Mouse (Mus musculus): ENCODE data around the gene Ptger4. TPM values are rescaled to one million over a fixed set of nuclear protein-coding genes. Genes with fewer than 3 reads are reported as not detected.
A peak's percentile ranks its signal among the peaks of the same experiment; 100 is the strongest.

The Ptger4 gene
- total and polyA plus RNA-seq, 3 experiments, result 4.4 to 6.5 (median 4.7) TPM

- Histone ChIP-seq H3K9me3 (replicated peaks; ENCODE audit: low read length) (no peaks in the 10 kb centered on the region), H3K79me2 (replicated peaks; ENCODE audit: control insufficient read depth, extremely low read depth, insufficient read depth, poor library complexity, severe bottlenecking) (peaks cover 6% of the 10 kb centered on the region; the same call in 1 of the 2 replicates), H3K4me3 (replicated peaks in 1 of 3; ENCODE audit: low read depth in 2 of 3, low read length in 2 of 3, poor library complexity in 1 of 3) (peak overlapping the region in 1 of 3 experiments; percentile 26), H3K27ac (ENCODE audit: insufficient read depth, low read depth) (peak overlapping the region; percentile 32; the same call in 1 of the 2 replicates), H3K4me2 (ENCODE audit: insufficient read depth, low read depth, poor library complexity, severe bottlenecking) (peak overlapping the region; percentile 69; the same call in 1 of the 2 replicates), H3K4me1 (ENCODE audit: control insufficient read depth in 1 of 2, insufficient read depth in 2 of 2) (peaks cover 6 to 40% of the 10 kb centered on the region in 2 experiments; a peak in 3 of 4 replicates), H3K27me3 (replicated peaks) (no peaks in the 10 kb centered on the region), H3K9ac (ENCODE audit: insufficient read depth, low read depth) (peak overlapping the region; percentile 60; the same call in 1 of the 2 replicates), H3K36me3 (replicated peaks in 1 of 2; ENCODE audit: control insufficient read depth in 1 of 2, insufficient read depth in 1 of 2, low read length in 1 of 2) (peaks cover 18 to 41% of the 10 kb centered on the region in 2 experiments)
- TF ChIP-seq POLR2A (IDR thresholded peaks at IDR 0.05; ENCODE audit: low read depth, low read length) (peak; percentile 29; the same call in 1 of the 2 replicates), USF1 (IDR thresholded peaks at IDR 0.05; ENCODE audit: low read depth, low read length) (no peak), MYC (IDR thresholded peaks at IDR 0.05; ENCODE audit: low read depth, low read length) (peak; percentile 95), RAD21 (IDR thresholded peaks at IDR 0.05; ENCODE audit: low read depth, low read length) (no peak), BHLHE40 (IDR thresholded peaks at IDR 0.05; ENCODE audit: low read depth, low read length) (peak; percentile 61; the same call in 1 of the 2 replicates), SIN3A (IDR thresholded peaks at IDR 0.05; ENCODE audit: low read length) (peak; percentile 44; the same call in 1 of the 2 replicates), UBTF (IDR thresholded peaks at IDR 0.05; ENCODE audit: low read depth, low read length) (no peak), TBP (conservative IDR thresholded peaks at IDR 0.05; ENCODE audit: low read depth, low read length) (peak; percentile 51; the same call in 1 of the 2 replicates), ETS1 (conservative IDR thresholded peaks at IDR 0.05; ENCODE audit: low read depth, low read length) (peak; percentile 70), JUN (IDR thresholded peaks at IDR 0.05; ENCODE audit: insufficient read depth, low read depth, low read length) (no peak), POLR2AphosphoS2 (IDR thresholded peaks at IDR 0.05; ENCODE audit: low read depth, low read length) (no peak), ELF1 (IDR thresholded peaks at IDR 0.05; ENCODE audit: low read depth, low read length) (peak; percentile 75), MXI1 (IDR thresholded peaks at IDR 0.05; ENCODE audit: low read depth, low read length) (peak; percentile 78; the same call in 1 of the 2 replicates), JUND (conservative IDR thresholded peaks at IDR 0.05; ENCODE audit: low read depth, low read length) (no peak), MAZ (IDR thresholded peaks at IDR 0.05; ENCODE audit: low read depth, low read length) (no peak), MAX (IDR thresholded peaks at IDR 0.05; ENCODE audit: low read length) (peak; percentile 92), HCFC1 (IDR thresholded peaks at IDR 0.05; ENCODE audit: low read depth, low read length) (no peak), TCF12 (IDR thresholded peaks at IDR 0.05; ENCODE audit: low read depth, low read length) (no peak), NRF1 (IDR thresholded peaks at IDR 0.05; ENCODE audit: low read depth, low read length) (no peak), CHD2 (IDR thresholded peaks at IDR 0.05; ENCODE audit: low read length) (no peak)
- DNase-seq (ENCODE audit: extremely low read depth), result peak; percentile 84
- in situ Hi-C loops (cut with MboI; ENCODE audit: low pct_ligation_motif_present, low pct_unique_long_range_greater_than_20kb, low sequenced_read_pairs), result no loop called here
- dilution Hi-C loops (cut with MboI; ENCODE audit: extremely low pct_ligation_motif_present, extremely low pct_unique_long_range_greater_than_20kb, low sequenced_read_pairs), result no loop called here
Observed at GRCm38 (mm10) chr15:5188029-5188428, 56.0 kb downstream of the Ptger4 start.

- Histone ChIP-seq H3K9me3 (replicated peaks; ENCODE audit: low read length) (no peaks in the 10 kb centered on the region), H3K4me2 (ENCODE audit: insufficient read depth, low read depth, poor library complexity, severe bottlenecking) (peak overlapping the region; percentile 99), H3K27ac (ENCODE audit: insufficient read depth, low read depth) (peak overlapping the region; percentile 80), H3K4me3 (replicated peaks in 1 of 3; ENCODE audit: low read depth in 2 of 3, low read length in 2 of 3, poor library complexity in 1 of 3) (peak overlapping the region in 2 of 3 experiments; percentile 59 to 82), H3K9ac (ENCODE audit: insufficient read depth, low read depth) (peak overlapping the region; percentile 57; the same call in 1 of the 2 replicates), H3K79me2 (replicated peaks; ENCODE audit: control insufficient read depth, extremely low read depth, insufficient read depth, poor library complexity, severe bottlenecking) (peaks cover 5% of the 10 kb centered on the region; the same call in 1 of the 2 replicates), H3K4me1 (ENCODE audit: control insufficient read depth in 1 of 2, insufficient read depth in 2 of 2) (peaks cover 6 to 32% of the 10 kb centered on the region in 2 experiments; a peak in 3 of 4 replicates), H3K36me3 (replicated peaks in 1 of 2; ENCODE audit: control insufficient read depth in 1 of 2, insufficient read depth in 1 of 2, low read length in 1 of 2) (peaks cover 20 to 39% of the 10 kb centered on the region in 2 experiments), H3K27me3 (replicated peaks) (no peaks in the 10 kb centered on the region)
- TF ChIP-seq PAX5 (IDR thresholded peaks at IDR 0.05; ENCODE audit: low read length), result no peak
- 0 out of 2 replicates have a peak, but pooled peaks have one; percentile 20 for TF ChIP-seq IRF4 (IDR thresholded peaks at IDR 0.05; ENCODE audit: low read depth, low read length)
- dilution Hi-C loops (cut with MboI; ENCODE audit: extremely low pct_ligation_motif_present, extremely low pct_unique_long_range_greater_than_20kb, low sequenced_read_pairs), result no loop called here
- in situ Hi-C loops (cut with MboI; ENCODE audit: low pct_ligation_motif_present, low pct_unique_long_range_greater_than_20kb, low sequenced_read_pairs), result no loop called here
- peak; percentile 58 for DNase-seq (ENCODE audit: extremely low read depth)
Observed at GRCm38 (mm10) chr15:5187116-5187515, 56.9 kb downstream of the Ptger4 start.
